Mouse (Mus musculus) frontal cortex, postnatal 10 days (tissue): ENCODE results near the gene Nol9.

Experiments
- DNase-seq, 2 experiments: peaks; one replicate each; pipeline ENCODE4 v3.0.0; 2022; ENCODE audit warnings: low spot score in 2 of 2, mixed read lengths in 1 of 2

Nol9 gene

GRCm38 (mm10) chr4:152062390-152063110, 23.4 kb downstream of the Nol9 start:
- DNase-seq = no peak

- DNase-seq = no peak
These were observed 28.2 kb downstream of the Nol9 start for GRCm38 (mm10) chr4:152067280-152067679.

GRCm38 (mm10) chr4:152068166-152068724, 29.1 kb downstream of the Nol9 start:
- DNase-seq = no peak

- DNase-seq = no peak
These were observed 30.1 kb downstream of the Nol9 start for GRCm38 (mm10) chr4:152069245-152069644.

GRCm38 (mm10) chr4:152070494-152071396, 31.6 kb downstream of the Nol9 start:
- no peak for DNase-seq

GRCm38 (mm10) chr4:152072121-152072601, 33.0 kb downstream of the Nol9 start, which contains the start of gene Plekhg5:
Gene Plekhg5 (plus strand): TSS chr4:152072498.
- DNase-seq = no peak

GRCm38 (mm10) chr4:152072655-152073054, 33.5 kb downstream of the Nol9 start:
- DNase-seq = no peak

GRCm38 (mm10) chr4:152073715-152074114, 34.6 kb downstream of the Nol9 start:
- no peak for DNase-seq

- DNase-seq = no peak
These were observed 35.4 kb downstream of the Nol9 start for GRCm38 (mm10) chr4:152074548-152074947.

GRCm38 (mm10) chr4:152077191-152077590, 38.1 kb downstream of the Nol9 start:
- no peak for DNase-seq

- no peak for DNase-seq
These were observed 39.0 kb downstream of the Nol9 start for GRCm38 (mm10) chr4:152078105-152078530.

GRCm38 (mm10) chr4:152079261-152079660, 40.1 kb downstream of the Nol9 start:
- no peak for DNase-seq

GRCm38 (mm10) chr4:152079931-152080330, 40.8 kb downstream of the Nol9 start:
- no peak for DNase-seq

- no peak for DNase-seq
These were observed 44.6 kb downstream of the Nol9 start for GRCm38 (mm10) chr4:152083611-152084220.

- DNase-seq = no peak
These were observed 45.5 kb downstream of the Nol9 start for GRCm38 (mm10) chr4:152084616-152085015.

GRCm38 (mm10) chr4:152086505-152087210, 47.5 kb downstream of the Nol9 start:
- peak in 1 of 2 experiments; percentile 58 for DNase-seq

GRCm38 (mm10) chr4:152087211-152088081, 48.3 kb downstream of the Nol9 start:
- DNase-seq = no peak

- DNase-seq = no peak
These were observed 49.0 kb downstream of the Nol9 start for GRCm38 (mm10) chr4:152088133-152088532.

- DNase-seq = peak; percentile 69 to 84
These were observed 49.5 kb downstream of the Nol9 start for GRCm38 (mm10) chr4:152088556-152089120.

- DNase-seq = no peak
These were observed 51.1 kb downstream of the Nol9 start for GRCm38 (mm10) chr4:152090191-152090590.
